Mouse (Mus musculus): ENCODE data around the gene Wdr93. TPM values are rescaled to one million over a fixed set of nuclear protein-coding genes. Genes with fewer than 3 reads are reported as not detected.
A peak's percentile ranks its signal among the peaks of the same experiment; 100 is the strongest.

The Wdr93 gene
- polyA plus RNA-seq (2015; fragmentation: Nextera tagmentation; extraction: Ambion mirVana) = 0.11 and 0.27 TPM in 2 replicates

DNA sequence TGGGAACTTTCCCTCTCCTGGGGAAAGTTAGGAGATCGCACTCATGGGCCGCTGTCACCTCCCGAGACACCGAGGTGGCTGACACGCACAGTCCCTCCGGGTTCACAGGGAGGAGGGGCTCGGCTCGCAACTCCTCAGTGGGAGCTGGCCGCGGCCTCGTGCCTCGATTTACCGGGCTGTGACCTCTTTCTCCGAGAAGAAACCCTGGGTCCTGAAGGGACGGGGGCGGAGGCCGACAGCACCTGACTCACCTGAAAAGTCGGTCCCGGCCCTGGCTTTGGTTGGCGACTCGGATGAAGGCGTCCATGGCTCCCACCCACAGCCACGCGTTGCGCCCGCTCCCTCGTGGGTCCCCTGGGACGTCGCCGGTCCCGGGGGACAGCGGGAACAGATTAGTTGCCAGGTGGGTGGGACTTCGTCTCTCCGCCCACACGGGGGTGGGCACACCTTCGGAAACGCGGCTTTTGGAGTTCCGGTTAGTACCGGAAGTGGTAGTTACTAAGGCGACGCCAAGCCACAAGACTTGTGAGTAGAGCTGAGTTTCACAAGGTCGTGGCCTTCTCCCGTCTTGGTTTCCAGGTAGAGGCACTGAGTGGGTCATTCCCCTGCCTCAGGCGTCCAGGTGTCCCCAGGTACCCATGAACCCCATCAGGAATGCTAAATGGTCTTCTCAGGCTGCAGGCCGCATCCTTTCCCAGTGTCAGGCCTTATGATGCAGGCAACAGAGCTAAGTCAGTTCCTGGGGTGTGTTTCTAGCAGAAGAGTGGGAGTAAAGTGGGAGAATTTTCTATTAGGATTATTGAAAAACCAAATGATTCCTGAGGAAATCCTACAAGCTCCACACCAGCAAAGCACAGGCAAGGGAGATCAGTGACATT lies at the start of gene Wdr93, which contains the start of gene Pex11a:
Gene Wdr93 (plus strand): TSS at position 505 of the 878 bp plus-strand sequence.
Gene Pex11a (minus strand): TSS at position 473 of the 878 bp plus-strand sequence.
- Histone ChIP-seq H3K4me1 (peaks cover 9% of the 10 kb centered on the region; the same call in 1 of the 2 replicates), H3K27ac (no peak within 1 kb of the TSS), H3K9me3 (no peaks in the 10 kb centered on the region), H3K4me3 (peak within 1 kb of the TSS; percentile 75), H3K4me2 (replicated peaks) (peak within 1 kb of the TSS; percentile 95), H3K9ac (peak within 1 kb of the TSS; percentile 75), H3K27me3 (no peaks in the 10 kb centered on the region), H3K36me3 (peaks cover 1% of the 10 kb centered on the region; the same call in 1 of the 2 replicates)
- ATAC-seq (ENCODE audit: low FRiP score, low read depth) = peak; percentile 92
- WGBS = 2% methylated on average over 46 of the region's 46 CpGs

DNA sequence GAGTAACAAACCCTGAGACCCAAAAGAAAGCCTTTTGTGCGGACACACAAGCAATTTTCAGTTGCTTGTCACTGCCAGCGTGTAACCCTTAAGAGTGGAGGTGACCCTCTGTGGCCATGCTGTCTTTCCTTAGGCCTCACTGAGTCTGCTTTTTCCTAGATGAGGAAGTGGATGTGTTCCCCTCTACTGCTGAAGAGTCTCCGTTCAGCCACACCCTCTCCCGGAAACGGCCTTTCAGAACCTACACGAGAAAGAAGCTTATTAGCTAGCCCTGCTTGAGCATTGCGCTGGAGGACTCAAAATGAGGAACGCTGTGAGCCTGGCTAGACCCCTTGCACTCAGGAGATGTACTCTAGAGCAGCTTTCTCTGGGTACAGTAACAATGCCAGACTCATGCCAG lies 46.5 kb upstream of the Wdr93 start:
- H3K9ac ChIP-seq = no peak overlapping the region
- H3K27me3 ChIP-seq = no peaks in the 10 kb centered on the region
- peaks cover 95% of the 10 kb centered on the region for H3K36me3 ChIP-seq
- no peak for ATAC-seq (ENCODE audit: low FRiP score, low read depth)
- no peaks in the 10 kb centered on the region for H3K4me1 ChIP-seq
- 90% methylated on average over 8 of the region's 8 CpGs for WGBS
- no peak overlapping the region for H3K4me3 ChIP-seq
- H3K4me2 ChIP-seq (replicated peaks) = no peak overlapping the region
- no peaks in the 10 kb centered on the region for H3K9me3 ChIP-seq
- no peak overlapping the region for H3K27ac ChIP-seq

DNA sequence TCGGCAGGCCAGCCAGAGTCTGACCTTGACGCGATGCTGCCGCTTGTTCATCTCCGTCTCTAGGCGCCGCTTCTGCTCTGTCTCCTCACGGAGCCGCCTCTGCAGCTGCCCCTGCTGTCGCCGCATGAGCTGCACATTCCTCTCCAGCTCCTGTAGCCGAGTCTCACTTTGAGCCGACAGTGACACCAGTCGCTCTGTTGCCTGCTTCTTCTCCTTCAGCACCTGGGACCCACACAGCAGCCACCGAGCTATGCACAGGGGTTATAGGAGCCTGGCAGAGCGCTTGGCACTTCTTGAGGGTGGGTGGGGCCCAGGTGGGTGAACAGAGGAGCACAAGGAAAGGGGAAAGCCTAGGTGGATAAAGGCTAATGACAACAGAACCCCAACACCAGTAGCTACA lies 40.2 kb upstream of the Wdr93 start:
- 86% methylated on average over 16 of the region's 16 CpGs for WGBS
- H3K9ac ChIP-seq = no peak overlapping the region
- H3K4me2 ChIP-seq (replicated peaks) = no peak overlapping the region
- H3K27ac ChIP-seq = no peak overlapping the region
- no peaks in the 10 kb centered on the region for H3K4me1 ChIP-seq
- no peak overlapping the region for H3K4me3 ChIP-seq
- H3K9me3 ChIP-seq = no peaks in the 10 kb centered on the region
- no peaks in the 10 kb centered on the region for H3K27me3 ChIP-seq
- ATAC-seq (ENCODE audit: low FRiP score, low read depth) = no peak
- peaks cover 99% of the 10 kb centered on the region for H3K36me3 ChIP-seq

DNA sequence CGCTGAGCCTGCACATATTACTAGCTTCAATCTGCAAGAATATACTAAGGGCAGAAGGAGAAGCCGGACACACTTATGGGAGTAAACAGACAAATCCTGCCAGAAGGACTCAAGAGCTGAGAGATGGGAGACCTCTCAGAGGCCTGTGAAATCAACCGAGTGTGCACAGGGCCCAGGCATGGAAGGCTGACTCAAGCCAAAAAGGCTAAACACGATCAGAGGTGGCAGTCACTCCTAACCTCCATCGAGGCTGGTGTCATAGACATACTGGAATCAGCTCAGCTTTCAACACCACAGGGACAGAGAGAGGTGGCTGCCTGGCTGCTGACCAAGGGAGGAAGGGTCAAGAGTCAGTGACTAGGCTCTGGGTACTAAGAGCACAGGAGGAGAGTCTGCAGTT lies 37.8 kb upstream of the Wdr93 start:
- Histone ChIP-seq H3K9me3 (no peaks in the 10 kb centered on the region), H3K4me3 (no peak overlapping the region), H3K27ac (no peak overlapping the region), H3K36me3 (peaks cover 94% of the 10 kb centered on the region), H3K9ac (no peak overlapping the region), H3K4me1 (peaks cover 6% of the 10 kb centered on the region; the same call in 1 of the 2 replicates), H3K4me2 (replicated peaks) (no peak overlapping the region), H3K27me3 (peaks cover 13% of the 10 kb centered on the region)
- no peak for ATAC-seq (ENCODE audit: low FRiP score, low read depth)
- 90% methylated on average over 5 of the region's 5 CpGs for WGBS

DNA sequence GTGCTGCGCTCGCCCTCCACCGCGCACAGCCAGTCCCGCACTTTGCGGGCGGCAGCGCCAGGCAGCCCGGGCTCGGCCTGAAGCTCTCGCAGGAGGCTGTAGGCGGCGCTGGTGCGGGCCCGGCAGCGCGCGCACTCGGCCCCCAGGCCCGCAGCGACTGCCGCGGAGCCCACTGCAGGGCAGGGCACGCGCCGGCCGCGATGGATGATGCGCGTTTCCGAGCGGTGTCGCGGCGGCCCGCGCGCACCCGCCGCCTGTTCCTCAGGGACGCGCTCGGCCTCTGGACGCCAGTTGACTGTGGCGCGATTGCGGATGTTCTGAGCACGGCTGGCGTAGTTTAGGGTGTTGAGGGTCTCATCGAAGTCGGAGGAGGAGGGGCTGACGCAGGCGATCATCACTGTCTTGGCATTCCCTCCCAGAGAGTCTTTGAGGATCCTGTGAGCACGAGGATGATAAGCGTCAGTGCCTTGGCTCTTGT lies 32.8 kb upstream of the Wdr93 start:
- H3K4me1 ChIP-seq = peaks cover 15% of the 10 kb centered on the region
- peak; percentile 38; the same call in 1 of the 2 replicates for ATAC-seq (ENCODE audit: low FRiP score, low read depth)
- WGBS = 2% methylated on average over 52 of the region's 55 CpGs

DNA sequence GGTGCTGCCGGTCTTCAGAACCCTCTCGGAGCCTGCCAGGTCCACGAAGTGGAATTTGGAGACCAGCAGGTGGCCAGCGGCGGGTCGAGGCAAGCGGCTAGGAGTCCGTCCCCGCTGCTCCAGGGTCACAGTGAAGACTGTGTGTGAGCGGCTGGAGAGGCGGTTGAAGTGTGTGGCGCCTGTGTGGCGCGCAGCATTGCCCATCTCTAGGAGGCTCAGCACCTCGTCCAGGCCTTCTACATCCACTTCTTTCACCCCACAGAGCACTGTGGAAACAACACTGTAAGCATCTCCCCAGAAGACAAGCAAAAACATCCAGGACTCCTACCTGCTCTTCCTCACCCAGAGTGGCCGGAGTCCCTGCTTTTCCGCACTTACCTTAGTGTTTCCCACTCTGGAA lies 32.1 kb upstream of the Wdr93 start:
- Histone ChIP-seq H3K27ac (no peak overlapping the region), H3K4me1 (peaks cover 15% of the 10 kb centered on the region), H3K27me3 (peaks cover 30% of the 10 kb centered on the region), H3K4me2 (replicated peaks) (peak overlapping the region; percentile 79), H3K9me3 (no peaks in the 10 kb centered on the region), H3K4me3 (no peak overlapping the region), H3K36me3 (peaks cover 47% of the 10 kb centered on the region), H3K9ac (no peak overlapping the region; the same call in 1 of the 2 replicates)
- ATAC-seq (ENCODE audit: low FRiP score, low read depth) = no peak
- WGBS = 41% methylated on average over 17 of the region's 17 CpGs

More for the DNA sequence above, 32.8 kb upstream of the Wdr93 start:
- H3K9me3 ChIP-seq = no peaks in the 10 kb centered on the region
- H3K36me3 ChIP-seq = peaks cover 53% of the 10 kb centered on the region
- H3K27ac ChIP-seq = no peak overlapping the region
- H3K4me2 ChIP-seq (replicated peaks) = peak overlapping the region; percentile 79
- peaks cover 30% of the 10 kb centered on the region for H3K27me3 ChIP-seq
- H3K4me3 ChIP-seq = peak overlapping the region; percentile 46
- H3K9ac ChIP-seq = peak overlapping the region; percentile 55

DNA sequence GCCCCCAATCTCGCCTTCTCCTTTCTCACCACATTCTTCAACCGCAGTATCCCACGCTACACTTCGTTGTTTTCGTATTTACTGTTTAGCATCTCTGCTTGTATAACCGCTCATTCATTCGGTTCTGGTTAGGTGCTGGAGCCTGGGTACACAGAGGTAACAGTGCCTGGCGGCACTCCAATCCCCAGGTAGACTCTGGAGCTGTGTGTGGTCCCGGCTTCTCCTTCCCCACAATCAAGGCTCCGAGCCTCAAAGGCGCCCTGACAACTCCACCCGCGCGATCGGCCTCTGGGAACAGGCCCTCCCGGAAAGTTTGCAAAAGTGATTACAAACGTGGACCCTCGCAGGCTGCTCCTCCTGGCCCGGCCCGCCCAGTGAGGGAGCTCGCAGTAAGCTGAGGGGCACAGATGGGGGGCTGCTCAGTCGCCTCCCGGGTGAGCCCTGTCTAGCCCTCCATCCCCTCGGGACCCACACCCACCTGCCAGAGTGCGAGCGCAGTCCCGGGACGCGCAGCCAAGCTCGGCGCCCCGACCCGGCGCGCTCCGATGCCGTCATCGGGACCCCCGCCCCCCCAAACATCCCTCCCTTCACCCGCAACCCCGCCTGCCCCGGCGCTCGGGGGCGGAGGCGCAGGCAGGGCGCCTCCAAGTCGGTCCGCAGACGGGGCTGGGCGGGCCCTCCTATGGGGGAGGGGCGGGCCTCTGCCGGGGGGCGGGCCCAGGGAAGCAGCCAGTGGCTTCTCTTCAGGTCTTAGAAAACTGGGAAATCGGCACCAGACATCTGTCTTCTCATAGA lies 27.6 kb upstream of the Wdr93 start, which contains the start of gene Kif7:
Gene Kif7 (minus strand): TSS at position 534 of the 795 bp plus-strand sequence.
- Histone ChIP-seq H3K4me3 (peak within 1 kb of the TSS; percentile 62), H3K4me1 (peaks cover 12% of the 10 kb centered on the region), H3K36me3 (peaks cover 9% of the 10 kb centered on the region), H3K27me3 (peaks cover 23% of the 10 kb centered on the region), H3K9ac (peak within 1 kb of the TSS; percentile 78), H3K9me3 (no peaks in the 10 kb centered on the region), H3K4me2 (replicated peaks) (peak within 1 kb of the TSS; percentile 82), H3K27ac (peak within 1 kb of the TSS; percentile 61; the same call in 1 of the 2 replicates)
- WGBS = 2% methylated on average over 49 of the region's 55 CpGs
- ATAC-seq (ENCODE audit: low FRiP score, low read depth) = peak; percentile 95

DNA sequence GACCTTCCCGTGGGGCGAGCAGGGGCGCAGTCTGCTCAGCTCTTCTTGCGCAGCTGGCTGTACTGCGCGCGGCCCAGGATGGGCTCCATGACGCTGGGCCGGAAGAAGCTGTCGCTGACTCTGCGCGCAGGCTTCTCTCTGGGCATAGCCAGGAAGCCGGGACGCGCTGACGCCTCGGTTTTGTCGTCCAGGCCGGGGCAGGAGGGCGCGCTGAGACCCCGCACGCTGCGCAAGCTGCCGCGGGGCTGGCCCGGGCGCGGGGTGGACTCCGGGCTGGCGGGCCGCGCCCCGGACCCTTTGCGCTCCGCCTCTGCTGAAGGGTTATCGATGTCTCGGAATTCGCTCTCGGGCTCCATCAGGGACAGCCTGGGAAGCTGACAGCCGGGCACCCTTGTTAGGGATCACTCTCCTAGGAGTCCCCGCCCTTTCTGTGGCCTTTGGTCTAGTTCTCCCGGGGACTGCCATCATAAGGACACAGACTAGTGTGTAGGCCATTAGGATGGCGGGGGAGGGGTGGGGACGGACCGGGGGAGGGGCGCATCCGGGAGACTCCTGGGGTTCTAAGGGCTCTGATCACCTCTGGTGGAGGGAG lies 21.5 kb upstream of the Wdr93 start:
- H3K27ac ChIP-seq = no peak overlapping the region; the same call in 1 of the 2 replicates
- H3K36me3 ChIP-seq = no peaks in the 10 kb centered on the region
- peak overlapping the region; percentile 84 for H3K4me2 ChIP-seq (replicated peaks)
- H3K27me3 ChIP-seq = peaks cover 27% of the 10 kb centered on the region
- WGBS = under 1% methylated on average over 48 of the region's 48 CpGs
- H3K9me3 ChIP-seq = no peaks in the 10 kb centered on the region
- no peaks in the 10 kb centered on the region for H3K4me1 ChIP-seq
- peak overlapping the region; percentile 83 for H3K9ac ChIP-seq
- peak; percentile 80 for ATAC-seq (ENCODE audit: low FRiP score, low read depth)
- H3K4me3 ChIP-seq = peak overlapping the region; percentile 67

DNA sequence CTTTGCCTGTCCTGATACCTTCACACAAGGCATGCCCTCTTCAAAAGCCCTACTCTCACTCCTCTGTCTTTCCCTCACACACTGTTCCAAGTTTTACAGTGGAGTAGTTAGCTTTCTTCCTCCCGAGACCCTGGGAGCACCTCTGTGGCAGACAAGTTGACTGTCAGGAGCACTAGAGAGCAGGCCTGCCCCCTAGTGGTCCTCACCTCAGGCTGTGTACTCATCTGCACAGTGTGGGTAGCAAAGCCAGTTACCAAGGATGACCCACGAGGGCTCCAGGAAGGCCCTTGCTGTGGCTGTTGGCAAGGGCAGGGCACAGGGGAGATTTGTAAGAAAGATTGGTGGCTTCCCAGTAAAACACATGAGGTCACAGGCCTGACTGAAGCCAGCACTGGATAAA lies 15.9 kb upstream of the Wdr93 start:
- ATAC-seq (ENCODE audit: low FRiP score, low read depth) = 0 out of 2 replicates have a peak, but pooled peaks have one; percentile 21
- Histone ChIP-seq H3K4me1 (no peaks in the 10 kb centered on the region), H3K9ac (no peak overlapping the region), H3K4me2 (replicated peaks) (no peak overlapping the region), H3K36me3 (no peaks in the 10 kb centered on the region), H3K27me3 (peaks cover 23% of the 10 kb centered on the region), H3K27ac (no peak overlapping the region), H3K9me3 (no peaks in the 10 kb centered on the region), H3K4me3 (no peak overlapping the region)
- 20% methylated on average over 2 of the region's 2 CpGs for WGBS

DNA sequence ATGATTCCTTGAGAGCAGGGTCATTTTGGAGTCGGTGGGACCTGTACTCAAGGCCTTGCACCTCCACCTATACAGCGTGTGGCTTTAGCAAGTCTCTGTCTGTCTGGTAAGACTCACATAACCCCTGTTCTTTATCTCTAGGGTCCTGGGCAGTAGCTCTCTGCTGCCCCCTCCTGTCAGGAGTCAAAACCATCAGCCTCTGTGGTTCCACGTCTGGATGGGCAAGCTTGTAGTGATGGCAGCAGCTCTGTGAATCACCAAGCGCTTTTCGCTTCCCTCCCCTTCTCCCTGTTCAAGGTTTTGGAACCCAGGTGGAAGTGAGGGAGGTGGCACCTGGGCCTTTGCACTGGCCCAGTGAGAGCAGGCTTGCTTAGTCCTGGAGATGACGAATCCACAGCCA lies 14.7 kb upstream of the Wdr93 start:
- Histone ChIP-seq H3K4me3 (no peak overlapping the region), H3K4me2 (replicated peaks) (no peak overlapping the region), H3K9ac (no peak overlapping the region), H3K27me3 (peaks cover 11% of the 10 kb centered on the region), H3K36me3 (no peaks in the 10 kb centered on the region), H3K27ac (no peak overlapping the region), H3K9me3 (no peaks in the 10 kb centered on the region), H3K4me1 (no peaks in the 10 kb centered on the region)
- ATAC-seq (ENCODE audit: low FRiP score, low read depth) = no peak
- WGBS = 32% methylated on average over 6 of the region's 6 CpGs

DNA sequence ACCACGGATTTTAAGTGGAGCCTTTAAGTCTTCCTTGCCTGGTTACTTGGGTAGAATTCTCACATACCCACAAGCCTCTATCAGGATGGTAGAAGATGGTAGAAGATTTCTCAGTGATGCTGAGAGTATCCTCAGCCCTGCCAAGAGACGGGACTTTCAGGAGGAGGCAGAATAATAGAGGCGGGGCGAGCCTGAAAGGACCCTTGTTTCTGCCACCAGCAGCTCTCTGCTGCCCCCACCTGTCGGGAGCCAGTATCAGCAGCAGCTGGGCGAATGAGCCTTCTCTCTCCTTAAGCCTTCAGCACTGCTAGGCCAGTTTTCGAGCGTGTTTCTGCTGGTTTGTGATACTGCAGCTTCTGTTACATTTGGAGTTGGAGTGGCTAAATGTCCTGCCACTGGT lies 13.8 kb upstream of the Wdr93 start:
- Histone ChIP-seq H3K4me1 (no peaks in the 10 kb centered on the region), H3K27ac (no peak overlapping the region), H3K4me2 (replicated peaks) (no peak overlapping the region), H3K27me3 (peaks cover 9% of the 10 kb centered on the region; the same call in 1 of the 2 replicates), H3K9ac (no peak overlapping the region), H3K36me3 (no peaks in the 10 kb centered on the region), H3K4me3 (no peak overlapping the region), H3K9me3 (no peaks in the 10 kb centered on the region)
- peak; percentile 30 for ATAC-seq (ENCODE audit: low FRiP score, low read depth)
- WGBS = 8% methylated on average over 8 of the region's 8 CpGs
